Mouse (Mus musculus) adrenal gland, postnatal 4 days (tissue): ENCODE results near the gene Slc6a17. TPM values are rescaled to one million over a fixed set of nuclear protein-coding genes. Genes with fewer than 3 reads are reported as not detected.

Experiments used
- DNase-seq, 2 experiments: peaks; one replicate each; pipeline ENCODE4 v3.0.0; 2021 to 2022; ENCODE audit warnings: low spot score in 2 of 2, mixed read lengths in 2 of 2
- total RNA-seq, 2 experiments: library from RNA; stranded (reverse); gene quantifications; 2 replicates each; pipeline ENCODE4 v1.2.3; 2021

Gene Slc6a17
- total RNA-seq, 2 experiments from 2014 or later = 3.7 to 3.8 TPM

- no peak for DNase-seq
Observed at GRCm38 (mm10) chr3:107469059-107469458, 48.8 kb downstream of the Slc6a17 start.

GRCm38 (mm10) chr3:107468106-107468505, 49.7 kb downstream of the Slc6a17 start:
- no peak for DNase-seq

- DNase-seq = peak; percentile 48 to 58
Observed at GRCm38 (mm10) chr3:107466577-107466976, 51.2 kb downstream of the Slc6a17 start.

- DNase-seq = peak; percentile 51 to 52
Observed at GRCm38 (mm10) chr3:107462160-107462559, 55.7 kb downstream of the Slc6a17 start.

- DNase-seq = no peak
Observed at GRCm38 (mm10) chr3:107459773-107460431, 57.9 kb downstream of the Slc6a17 start.

- no peak for DNase-seq
Observed at GRCm38 (mm10) chr3:107459196-107459772, 58.5 kb downstream of the Slc6a17 start, which contains the start of gene Kcnc4. TSS of gene Kcnc4 (minus strand) at chr3:107459552.

- DNase-seq = no peak
Observed at GRCm38 (mm10) chr3:107458528-107459195, 59.2 kb downstream of the Slc6a17 start.

- DNase-seq = no peak
Observed at GRCm38 (mm10) chr3:107458104-107458503, 59.7 kb downstream of the Slc6a17 start.

GRCm38 (mm10) chr3:107454280-107454679, 63.5 kb downstream of the Slc6a17 start:
- no peak for DNase-seq

GRCm38 (mm10) chr3:107446822-107447221, 71.0 kb downstream of the Slc6a17 start:
- DNase-seq = no peak

GRCm38 (mm10) chr3:107443866-107444265, 74.0 kb downstream of the Slc6a17 start:
- no peak for DNase-seq

- DNase-seq = no peak
Observed at GRCm38 (mm10) chr3:107442191-107442590, 75.6 kb downstream of the Slc6a17 start.

- no peak for DNase-seq
Observed at GRCm38 (mm10) chr3:107441306-107441705, 76.5 kb downstream of the Slc6a17 start.

GRCm38 (mm10) chr3:107439280-107439679, 78.5 kb downstream of the Slc6a17 start:
- DNase-seq = no peak

GRCm38 (mm10) chr3:107437666-107438065, 80.2 kb downstream of the Slc6a17 start:
- DNase-seq = peak in 1 of 2 experiments; percentile 21

- DNase-seq = no peak
Observed at GRCm38 (mm10) chr3:107436434-107436833, 81.4 kb downstream of the Slc6a17 start.

- no peak for DNase-seq
Observed at GRCm38 (mm10) chr3:107433614-107434013, 84.2 kb downstream of the Slc6a17 start.

- no peak for DNase-seq
Observed at GRCm38 (mm10) chr3:107431268-107431667, 86.5 kb downstream of the Slc6a17 start.

GRCm38 (mm10) chr3:107424258-107425041, 93.4 kb downstream of the Slc6a17 start:
- DNase-seq = no peak

- no peak for DNase-seq
Observed at GRCm38 (mm10) chr3:107420156-107420555, 97.7 kb downstream of the Slc6a17 start.
